Mouse (Mus musculus) right cerebral cortex, postnatal 10 days (tissue): Measurements from ENCODE around the gene Eml4.

Experiments
- DNase-seq, 2 experiments: peaks; one replicate each; pipeline ENCODE4 v3.0.0; 2021; ENCODE audit warnings: low spot score in 2 of 2

Eml4 gene

DNA sequence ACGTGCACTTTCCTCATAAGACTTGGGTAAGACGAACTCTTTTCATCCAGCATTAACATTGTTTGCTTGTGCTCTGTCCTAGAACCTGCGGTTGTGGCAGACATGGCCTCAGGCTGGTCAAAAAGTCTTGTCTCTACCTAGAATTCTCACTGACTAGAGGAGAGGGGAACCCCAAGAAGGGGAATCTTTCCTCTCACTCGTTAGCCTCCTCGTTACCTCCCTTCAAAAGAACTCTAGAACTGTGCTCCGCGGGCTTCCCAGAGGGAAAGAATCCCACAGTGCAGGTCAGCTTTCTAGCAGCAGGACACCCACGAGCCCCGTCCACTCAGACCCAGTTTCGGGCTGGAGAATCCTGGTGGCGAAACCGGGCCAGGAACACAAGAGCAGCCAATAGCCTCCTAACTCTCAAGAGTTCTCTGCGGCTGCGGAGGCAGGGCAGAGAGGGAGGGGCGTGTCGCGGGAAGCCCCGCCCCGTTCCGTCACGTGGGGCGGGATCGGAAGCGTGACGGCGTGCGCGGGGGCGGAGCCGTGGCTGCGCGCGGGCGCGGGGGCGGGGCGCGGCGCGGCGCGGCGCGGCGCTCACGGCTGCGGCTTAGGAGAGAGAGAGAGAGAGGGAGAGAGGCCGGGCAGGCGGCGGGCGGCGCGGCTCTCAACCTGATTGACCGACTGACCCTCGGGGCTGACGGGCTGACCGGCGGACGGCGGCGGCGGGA, at the start of gene Eml4:
Gene Eml4, plus strand, starts transcription at position 553 of the 713 bp plus-strand sequence.
- DNase-seq, result peak; percentile 96

DNA sequence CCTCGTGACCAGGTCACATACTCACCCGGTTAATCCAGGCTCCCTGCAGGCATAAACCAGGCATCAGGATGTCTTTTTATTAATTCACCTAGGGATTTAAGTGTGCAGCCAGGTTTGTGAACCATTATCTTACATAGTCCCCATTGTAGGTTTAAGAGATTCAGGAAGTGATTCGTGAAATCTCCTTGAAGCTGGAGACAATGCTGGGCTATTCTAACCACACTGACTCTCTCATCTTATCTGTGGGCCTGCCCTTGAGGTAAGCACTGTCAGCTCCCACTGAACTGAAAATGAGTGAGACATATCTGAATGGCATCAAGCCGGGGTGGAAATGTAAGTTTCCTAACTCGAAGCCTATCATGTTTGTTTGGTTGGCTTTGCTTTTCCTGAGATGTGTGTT, 49.3 kb upstream of the Eml4 start:
- DNase-seq, result no peak

DNA sequence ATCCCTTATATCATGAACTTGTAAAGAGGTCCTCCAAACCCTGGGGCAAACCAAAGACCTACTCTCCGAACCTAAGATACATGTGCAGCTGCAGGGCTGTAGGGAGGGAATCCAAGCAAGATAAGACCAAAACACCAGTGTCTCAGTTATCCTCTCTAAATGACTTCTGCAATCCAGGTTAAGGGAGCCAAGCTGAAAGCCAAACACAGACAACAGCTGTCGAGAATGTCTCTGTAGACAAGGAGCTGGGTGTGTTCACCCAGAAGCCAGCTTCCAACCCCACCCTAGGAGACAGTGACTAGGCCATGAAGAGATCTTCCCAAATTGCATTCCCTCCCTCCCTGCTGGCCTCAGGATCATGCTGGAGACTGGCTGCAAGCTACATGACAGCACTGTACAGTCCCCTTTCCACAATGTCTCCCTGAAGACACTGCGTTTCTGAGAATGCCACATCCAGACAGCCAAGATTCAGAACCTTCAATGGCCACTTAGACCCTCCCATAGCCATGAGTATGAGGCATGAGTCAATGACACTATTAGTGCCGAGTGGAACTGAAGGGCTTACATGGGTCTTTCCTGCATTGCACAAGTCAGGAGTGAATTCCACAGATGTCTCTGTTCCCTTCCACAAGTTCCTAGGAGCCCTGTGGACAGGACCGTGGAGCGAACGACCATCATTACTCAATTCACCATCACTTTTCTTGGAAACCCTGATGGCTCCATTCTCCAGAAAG, 46.5 kb upstream of the Eml4 start:
- DNase-seq, result no peak

DNA sequence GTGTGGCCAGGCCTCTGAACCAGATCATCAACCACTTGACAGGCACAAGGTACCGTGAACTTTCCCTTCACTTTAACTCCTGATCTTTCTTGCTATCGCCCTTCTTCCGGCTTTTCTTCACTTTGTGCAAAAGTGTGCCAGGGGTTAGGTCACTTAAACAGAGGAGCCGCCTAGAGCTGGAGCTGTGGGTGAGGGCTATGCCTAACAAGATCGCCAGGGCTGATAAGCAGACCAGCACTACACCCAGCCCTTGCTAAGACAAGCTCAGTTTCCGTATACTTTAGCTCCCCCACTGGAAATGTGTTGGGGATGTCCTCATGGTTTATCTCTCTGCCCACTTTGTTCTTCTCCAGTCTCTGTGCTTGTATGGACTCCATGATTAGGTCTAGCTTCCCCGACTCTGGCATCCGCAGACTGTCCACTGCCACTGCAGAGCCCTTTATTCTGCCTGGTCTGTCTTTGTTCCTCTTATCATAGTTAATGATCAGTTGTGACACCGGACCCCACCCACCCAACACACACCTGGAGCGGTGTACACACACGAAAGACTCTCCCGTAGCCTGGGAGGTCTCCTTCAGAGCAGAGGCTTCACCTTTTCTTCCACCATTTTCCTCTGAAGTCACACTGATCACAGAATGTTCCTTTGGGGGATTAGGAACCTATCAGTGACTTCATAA, 43.6 kb upstream of the Eml4 start:
- no peak for DNase-seq

DNA sequence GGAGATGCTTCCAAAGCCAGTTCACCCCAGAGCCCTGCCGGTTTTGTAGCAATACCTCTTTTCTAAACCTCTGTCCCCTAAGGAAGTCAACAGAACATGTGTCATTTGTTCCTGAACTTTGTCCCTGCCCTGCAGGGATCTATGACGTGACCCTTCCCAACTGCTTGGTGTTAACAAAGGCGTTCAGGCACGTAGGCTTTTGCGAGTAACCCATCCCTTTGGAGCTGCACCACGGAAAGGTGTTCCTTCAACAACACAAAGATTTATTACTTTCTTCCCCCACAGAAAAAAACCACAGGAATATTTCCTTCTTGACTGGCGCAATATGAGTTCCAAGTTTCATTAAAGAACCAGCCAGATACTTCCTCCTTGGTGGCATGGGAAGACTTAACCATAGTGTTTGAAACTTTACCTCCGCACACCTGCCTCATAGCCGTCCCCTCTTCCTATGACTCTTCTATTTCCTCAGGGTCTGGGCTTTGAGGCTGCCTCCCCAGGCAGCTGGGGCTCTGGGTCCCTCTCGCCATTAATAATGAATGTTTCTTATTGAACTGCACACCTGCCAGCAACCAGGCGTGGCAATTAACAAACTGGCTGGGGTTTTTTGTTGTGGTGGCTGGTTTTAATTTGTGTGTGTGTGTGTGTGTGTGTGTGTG, 43.0 kb upstream of the Eml4 start:
- no peak for DNase-seq

DNA sequence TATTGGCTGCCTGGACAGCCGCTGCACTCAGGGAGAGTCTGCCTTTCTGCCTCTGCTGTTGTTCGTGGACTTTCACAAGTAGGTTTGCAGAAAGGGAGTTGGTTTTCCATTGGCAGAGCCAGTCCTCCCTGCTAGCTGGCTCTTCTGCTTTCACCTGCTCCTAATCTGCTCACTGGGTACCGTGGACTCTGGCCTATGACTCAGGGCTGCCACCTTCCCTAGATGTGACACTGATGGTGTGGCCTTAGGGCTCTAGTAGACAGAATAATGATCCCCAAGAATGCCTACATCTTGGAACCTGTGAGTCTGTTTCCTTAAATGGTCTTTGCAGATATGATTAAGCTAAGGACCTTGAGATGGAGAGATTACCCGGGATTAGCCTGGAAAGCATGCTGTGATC, 42.3 kb upstream of the Eml4 start:
- no peak for DNase-seq

DNA sequence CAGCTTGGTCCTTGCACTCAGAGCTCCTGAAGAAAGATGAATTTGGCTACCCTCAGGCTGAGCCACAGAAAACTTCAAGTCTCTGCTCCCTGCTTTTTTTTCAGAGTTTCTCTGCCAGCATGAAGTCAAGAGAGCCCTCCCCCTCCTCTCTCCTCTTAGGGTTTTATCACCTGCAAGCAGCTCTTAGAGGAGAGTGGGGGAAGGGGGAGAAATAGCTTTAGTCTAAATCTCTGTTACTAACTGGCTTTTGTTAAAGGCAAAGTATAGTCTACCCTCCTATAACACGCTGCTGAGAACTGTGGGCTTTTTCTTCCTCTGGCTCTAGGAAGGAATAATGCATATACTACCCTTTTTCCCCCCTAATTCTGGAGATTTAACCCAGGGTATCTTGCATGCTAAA, 41.5 kb upstream of the Eml4 start:
- DNase-seq, result no peak

DNA sequence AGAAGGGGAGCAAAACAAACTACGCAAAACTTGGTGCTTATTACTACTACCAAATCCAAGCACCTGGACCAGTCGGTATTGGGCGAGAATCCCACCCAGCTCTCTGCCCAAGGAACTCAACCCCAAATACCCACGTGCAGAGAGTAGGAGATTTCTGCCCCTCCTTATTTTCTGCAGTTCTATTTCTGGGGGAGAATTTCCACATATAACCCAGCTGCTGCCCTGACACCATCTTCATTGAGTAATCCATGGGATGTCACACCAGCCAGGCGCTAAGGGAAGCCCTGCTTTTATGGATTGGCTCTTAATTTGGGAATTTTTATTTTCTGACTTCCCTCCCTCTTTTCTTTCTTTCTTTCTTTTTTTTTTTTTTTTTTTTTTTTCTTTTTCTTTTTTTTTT, 38.9 kb upstream of the Eml4 start:
- no peak for DNase-seq

DNA sequence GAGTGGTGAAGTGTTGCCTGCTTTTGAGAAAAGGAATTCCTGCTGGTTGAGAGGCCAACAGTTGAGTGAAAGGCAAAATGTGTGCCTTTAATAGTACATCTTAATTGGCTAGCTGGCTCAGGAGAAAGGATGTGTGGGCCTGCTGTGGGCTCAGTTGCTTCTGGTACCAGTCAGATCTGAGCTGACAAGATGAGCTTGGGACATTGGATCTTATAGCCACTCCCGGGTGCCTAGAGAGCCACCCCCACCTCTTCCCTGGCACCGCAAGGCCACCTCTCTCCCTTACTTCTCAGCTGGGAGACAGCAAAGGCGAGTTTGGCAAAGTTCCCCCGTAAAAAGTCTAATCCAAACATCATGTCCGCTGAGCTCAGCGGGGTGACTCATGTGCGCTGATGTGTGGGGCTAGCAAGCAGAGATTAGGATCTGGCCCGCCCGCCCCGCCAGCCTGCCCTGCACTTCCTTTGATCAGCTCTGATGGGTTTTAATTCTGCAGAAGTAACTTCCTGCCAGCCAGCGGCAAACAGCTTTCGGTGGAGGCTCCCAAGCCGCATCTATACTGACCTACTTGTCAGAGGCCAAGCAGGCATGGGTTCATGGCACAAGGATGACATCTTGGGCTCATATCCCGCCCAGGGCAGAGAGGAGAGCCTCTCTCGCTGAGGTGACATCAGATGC, 38.4 kb upstream of the Eml4 start:
- DNase-seq, result peak; percentile 31 to 36

DNA sequence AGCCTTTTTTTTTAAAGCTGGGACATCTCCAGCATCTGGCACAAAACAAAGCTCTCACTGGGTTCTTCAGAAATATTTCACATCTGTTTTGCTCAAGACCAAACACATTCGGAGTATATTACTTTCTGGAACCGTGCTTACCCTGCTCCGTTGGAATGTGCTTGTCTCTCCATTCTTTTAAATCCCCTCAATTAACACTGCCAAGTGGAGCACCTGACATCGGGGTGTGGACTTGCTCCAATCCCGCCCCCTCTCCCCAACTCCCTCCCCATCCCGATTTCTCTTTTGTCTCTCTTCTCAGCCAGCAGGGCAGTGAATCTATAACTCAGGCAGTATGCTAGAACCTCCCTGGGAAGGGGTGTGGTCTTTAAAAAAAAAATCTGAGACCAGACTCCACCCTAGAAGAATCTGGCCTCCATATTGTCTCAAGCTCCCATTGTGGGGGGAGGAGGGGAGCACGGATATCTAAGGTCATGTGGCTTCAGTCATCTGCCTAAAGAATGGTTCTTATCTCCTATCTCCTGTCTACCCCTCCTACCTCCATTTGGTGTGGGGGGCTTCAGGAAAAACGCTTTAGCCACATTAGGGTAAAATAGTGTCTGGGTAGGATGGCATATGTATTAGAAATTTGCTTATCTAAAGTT, 37.6 kb upstream of the Eml4 start:
- DNase-seq, result no peak

DNA sequence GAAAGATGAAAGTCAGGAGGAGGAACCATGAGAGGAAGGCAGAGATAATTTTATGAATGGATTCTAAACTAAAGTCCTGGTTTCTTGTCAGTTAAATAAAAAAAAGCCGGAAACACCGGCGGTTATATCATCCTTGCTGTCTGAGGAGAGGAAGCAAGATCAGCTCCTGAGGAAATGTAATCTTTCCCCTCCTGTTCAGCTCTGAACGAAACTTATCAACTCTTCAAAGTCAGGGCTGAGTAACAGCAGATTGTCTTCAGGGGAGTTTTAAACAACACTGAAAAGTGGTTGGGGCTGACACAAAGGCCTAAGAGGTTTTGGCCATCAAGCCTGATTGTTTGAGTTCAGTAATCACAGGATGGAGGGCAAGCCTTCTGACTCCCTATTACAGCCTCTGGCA, 35.3 kb upstream of the Eml4 start:
- no peak for DNase-seq

DNA sequence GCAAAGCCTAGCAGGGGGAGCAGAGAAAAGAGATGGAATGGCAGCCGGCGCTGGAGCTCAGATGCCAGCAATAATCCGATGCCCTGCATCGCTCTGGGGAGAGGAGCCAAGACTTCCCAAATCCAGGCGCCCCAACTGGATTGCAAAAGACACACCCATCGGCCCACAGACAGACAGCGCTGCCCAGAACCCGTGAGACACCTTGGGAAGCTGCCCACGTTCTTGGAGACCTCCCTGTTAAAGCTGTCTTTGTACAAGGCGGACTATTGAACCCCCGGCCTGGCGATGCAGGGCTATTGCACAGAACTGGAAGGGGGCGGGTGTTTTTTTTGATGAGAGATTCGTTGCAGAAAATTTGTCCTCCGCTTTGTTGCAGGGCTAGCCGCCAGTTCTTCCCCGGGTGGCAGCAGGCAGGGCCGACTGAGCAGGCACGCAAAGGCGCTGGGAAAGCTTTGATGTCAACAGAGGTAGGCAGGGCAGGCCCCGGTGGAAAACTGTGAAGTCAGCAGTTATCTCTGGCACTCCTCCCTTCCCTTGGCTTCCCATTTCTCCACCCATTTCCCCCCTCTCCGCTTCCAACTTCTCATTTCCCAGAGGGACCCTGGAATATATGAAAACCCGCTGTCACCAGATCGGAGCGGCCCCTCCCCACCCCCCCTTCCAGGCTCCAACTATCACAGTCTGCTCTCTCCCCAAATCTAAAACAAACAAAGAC, 28.0 kb upstream of the Eml4 start:
- peak; percentile 61 to 64 for DNase-seq

DNA sequence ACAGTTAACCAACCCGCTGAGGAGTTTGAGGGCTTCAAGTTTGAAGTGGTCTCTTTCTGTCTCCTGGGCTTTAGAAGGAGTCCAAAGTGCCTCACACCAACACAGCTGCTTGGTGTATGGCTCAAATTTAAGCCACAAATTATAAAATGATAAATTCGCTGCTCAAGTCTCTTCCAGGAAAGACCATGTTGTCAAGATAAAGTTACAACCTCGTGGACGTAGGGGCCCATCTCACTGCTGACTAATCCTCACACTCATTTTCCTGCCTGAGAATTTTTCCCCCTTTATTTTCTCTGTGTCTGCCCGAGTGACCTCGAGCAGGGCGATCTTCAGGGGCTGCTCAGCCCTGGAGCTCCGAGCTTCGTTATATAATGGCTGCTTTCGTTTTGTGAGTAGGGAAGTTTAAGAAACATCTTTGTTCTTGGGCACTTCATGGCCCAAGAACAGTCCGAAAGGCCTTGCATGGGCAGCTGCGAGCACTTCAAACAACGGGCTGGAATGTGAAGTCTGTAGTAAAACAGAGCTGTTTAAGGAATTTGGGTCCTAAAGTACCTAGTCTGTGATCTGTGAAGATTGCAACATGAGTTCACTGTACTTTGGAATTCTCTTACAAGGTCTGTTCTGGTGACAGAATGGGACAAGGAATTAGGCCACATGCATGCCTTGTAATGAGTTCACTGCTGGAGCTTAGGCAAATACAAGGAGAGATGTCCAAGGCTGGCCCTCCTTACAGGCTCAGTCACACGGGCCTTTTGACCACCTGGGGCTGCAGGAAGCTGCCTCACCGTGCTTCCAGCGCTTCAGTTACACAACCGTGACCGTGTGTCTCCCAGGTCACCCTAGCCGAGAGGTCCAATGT, 27.1 kb upstream of the Eml4 start:
- DNase-seq, result no peak

DNA sequence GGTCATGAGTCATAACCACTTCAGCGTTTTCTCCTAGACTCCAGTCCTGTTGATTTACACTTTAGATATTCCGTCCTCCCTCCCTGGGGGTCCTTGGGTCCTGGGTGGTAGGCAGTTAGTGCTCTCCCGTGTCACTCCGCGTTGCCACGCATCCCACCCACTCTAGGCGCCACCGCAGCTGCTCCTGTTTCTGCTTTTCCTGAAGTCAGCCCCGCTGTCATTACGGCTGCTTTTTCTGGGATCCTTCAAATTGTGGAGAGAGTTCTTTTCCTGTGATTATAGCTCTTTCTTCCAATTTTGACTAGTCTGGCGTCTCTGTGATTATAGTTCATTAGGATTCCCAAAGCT, 26.5 kb upstream of the Eml4 start:
- DNase-seq, result peak; percentile 58 to 59

DNA sequence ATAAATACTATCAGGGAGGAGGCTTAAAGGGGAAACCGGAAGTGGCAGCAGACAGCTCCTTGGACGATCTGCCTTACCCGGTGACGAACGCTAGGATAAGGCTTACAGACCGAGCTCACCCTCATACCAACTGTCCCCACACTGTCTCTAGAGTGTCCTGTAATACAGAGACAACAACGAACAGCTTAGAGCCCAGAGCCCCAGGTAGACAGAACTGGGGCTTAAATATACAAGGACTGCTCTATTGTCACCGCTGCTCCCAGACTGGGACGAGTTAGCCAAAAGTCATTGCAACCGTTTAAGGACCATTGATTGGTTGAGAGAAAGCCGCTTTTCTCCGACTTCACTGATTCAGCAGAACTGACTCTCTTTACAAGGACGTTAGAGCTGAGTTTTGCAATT, 15.5 kb upstream of the Eml4 start:
- DNase-seq, result no peak

DNA sequence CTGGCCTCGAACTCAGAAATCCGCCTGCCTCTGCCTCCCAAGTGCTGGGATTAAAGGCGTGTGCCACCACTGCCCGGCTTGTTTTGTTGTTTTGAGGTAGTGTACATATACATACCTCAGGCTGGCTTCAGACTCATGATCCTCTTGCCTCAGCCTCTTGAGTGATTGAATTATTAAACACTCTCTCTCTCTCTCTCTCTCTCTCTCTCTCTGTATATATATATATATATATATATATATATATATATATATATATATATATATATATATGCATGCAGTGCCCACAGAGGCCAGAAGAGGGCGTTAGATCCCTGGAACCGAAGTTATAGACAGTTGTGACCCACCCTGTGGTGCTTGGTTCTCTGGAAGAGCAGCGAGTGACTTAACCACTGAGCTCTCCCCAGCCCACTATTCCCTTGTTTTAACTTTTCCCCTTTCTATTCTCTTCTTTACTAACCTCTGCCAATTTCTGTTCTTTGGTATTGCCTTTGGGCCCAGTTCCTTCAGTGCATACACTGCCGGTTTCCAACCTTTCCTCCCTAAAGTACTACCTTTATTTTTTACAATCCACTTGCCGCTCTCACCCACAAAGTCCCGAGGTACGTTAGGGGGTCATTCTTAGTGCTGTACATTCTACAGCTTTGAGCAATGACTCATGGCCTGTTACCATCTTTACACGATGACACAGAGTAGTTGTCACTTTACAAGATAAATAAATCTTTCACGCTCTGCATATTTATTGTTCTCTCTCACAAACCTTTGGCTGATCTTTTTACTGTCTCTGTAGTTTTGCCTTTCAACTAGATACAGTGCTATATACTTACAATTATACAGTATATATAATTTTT, 13.5 kb upstream of the Eml4 start:
- no peak for DNase-seq

DNA sequence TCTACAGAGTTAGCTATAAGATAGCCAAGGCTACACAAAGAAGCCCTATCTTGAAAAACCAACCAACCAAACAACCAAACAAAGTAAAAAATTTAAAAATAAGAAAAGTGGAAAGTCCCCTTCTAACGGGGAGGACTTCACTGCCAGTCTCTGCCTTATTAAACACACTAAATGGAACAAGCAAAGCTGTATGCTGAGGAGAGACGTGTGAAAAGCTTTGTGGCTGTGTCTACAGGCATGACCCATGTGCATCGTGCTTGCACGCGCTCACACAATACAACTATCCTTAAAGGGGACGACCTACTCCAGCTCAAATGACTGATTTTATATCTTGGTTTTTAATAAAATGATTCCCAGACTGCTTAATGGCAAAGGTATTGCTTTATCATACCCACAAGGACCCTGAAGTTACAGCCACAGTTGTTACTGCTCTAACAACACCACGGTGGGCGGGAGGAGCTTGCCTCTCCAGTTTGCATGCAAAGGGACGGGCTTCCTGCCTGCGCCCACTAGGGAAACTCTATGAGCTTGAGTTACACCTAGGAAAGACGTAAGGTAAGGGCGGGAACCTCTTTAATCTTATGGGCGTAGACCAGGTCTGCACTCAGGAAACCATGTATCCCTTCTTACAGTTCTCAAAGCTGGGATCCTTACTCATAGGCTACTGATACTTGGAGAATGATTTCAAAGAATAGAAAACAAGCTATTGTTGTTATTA, 11.2 kb upstream of the Eml4 start:
- DNase-seq, result no peak

DNA sequence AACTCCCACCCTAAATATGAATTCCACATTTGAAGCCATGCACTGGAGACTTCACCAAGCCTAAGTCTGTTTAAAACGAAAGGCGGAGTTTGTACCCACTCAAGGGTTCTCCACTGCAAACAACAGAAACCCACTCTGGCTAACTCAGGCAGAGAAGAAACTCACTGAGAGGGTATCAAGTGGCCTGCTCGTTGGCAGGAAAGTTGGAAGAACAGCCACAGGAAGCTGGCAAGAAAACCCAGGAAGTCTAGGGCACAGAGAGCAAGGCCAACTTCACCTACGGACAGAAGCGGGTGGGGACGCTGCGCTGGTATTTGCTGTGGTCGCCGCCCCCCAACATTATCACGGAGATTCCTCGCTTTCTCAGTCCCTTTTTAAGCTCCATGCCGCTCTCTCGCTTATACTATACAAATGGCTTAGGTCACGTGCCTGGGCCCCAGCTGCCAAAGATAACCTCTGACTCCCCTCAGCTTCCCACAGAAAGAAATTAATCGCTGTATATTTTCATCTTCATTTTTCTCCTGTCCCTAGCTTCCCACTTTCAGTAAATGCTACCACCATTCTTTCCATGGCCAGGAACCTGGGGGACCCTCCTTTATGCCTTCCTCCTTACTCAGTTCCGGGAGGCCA, 9.7 kb upstream of the Eml4 start:
- DNase-seq, result no peak
